Mouse (Mus musculus): ENCODE measurements at regions not wholly inside any gene's neighbourhood (a gene's known extent, or its start where the extent isn't known, plus 50 kb on each side); places are given as distances from the start of the nearest gene placed in this dataset.

DNA sequence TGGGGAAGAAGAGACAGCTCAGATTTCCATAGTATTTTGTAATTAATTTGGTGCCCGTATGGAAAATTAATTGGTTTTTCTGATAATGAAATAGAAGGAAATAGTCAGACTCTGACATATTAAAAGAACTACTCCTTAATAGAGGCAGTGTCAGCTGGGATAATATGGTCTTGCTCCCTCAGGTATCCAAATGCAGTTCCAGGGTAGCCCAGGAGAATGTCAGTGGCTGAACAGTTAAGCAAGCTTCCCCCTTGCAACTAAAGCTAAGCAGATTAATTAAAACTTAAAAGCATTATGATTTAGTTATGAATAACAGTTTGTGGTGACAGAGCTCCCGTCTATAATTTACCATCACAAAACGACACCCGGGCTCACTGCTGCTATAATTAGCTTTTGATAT lies 407.0 kb downstream of the Tfap2b start:
- no peak for ATAC-seq

GRCm38 (mm10) chr1:19639136-19639535 lies 430.4 kb downstream of the Tfap2b start:
- WGBS, result 68% methylated on average over 8 of the region's 8 CpGs
- H3K4me1 ChIP-seq (ENCODE audit: insufficient read depth, low read length), result no peaks in the 10 kb centered on the region
- H3K27ac ChIP-seq, result no peak overlapping the region
- H3K9me3 ChIP-seq (ENCODE audit: low read length), result no peaks in the 10 kb centered on the region
- DNase-seq (ENCODE audit: low spot score) (no peak), ATAC-seq (no peak)
- no peaks in the 10 kb centered on the region for H3K36me3 ChIP-seq (ENCODE audit: insufficient read depth, low read length)
- H3K27me3 ChIP-seq (ENCODE audit: insufficient read depth, low read length), result no peaks in the 10 kb centered on the region
- no peak overlapping the region for H3K4me3 ChIP-seq (ENCODE audit: low read length)
- H3K9ac ChIP-seq (replicated peaks; ENCODE audit: low read length), result no peak overlapping the region
- TF ChIP-seq CTCF (IDR thresholded peaks at IDR 0.05; ENCODE audit: low read depth), result no peak
- H3K4me2 ChIP-seq (ENCODE audit: low read depth, low read length), result no peak overlapping the region

More for the DNA sequence above, 407.0 kb downstream of the Tfap2b start:
- Histone ChIP-seq H3K9me3 (ENCODE audit: low read length) (no peaks in the 10 kb centered on the region), H3K4me3 (ENCODE audit: low read length) (no peak overlapping the region), H3K36me3 (ENCODE audit: insufficient read depth, low read length) (no peaks in the 10 kb centered on the region), H3K4me1 (ENCODE audit: insufficient read depth, low read length) (no peaks in the 10 kb centered on the region), H3K9ac (replicated peaks; ENCODE audit: low read length) (no peak overlapping the region), H3K4me2 (ENCODE audit: low read depth, low read length) (no peak overlapping the region), H3K27me3 (ENCODE audit: insufficient read depth, low read length) (no peaks in the 10 kb centered on the region), H3K27ac (no peak overlapping the region)
- no peak for TF ChIP-seq CTCF (IDR thresholded peaks at IDR 0.05; ENCODE audit: low read depth)
- no peak for DNase-seq (ENCODE audit: low spot score)
- WGBS, result 58% methylated on average over 4 of the region's 4 CpGs

DNA sequence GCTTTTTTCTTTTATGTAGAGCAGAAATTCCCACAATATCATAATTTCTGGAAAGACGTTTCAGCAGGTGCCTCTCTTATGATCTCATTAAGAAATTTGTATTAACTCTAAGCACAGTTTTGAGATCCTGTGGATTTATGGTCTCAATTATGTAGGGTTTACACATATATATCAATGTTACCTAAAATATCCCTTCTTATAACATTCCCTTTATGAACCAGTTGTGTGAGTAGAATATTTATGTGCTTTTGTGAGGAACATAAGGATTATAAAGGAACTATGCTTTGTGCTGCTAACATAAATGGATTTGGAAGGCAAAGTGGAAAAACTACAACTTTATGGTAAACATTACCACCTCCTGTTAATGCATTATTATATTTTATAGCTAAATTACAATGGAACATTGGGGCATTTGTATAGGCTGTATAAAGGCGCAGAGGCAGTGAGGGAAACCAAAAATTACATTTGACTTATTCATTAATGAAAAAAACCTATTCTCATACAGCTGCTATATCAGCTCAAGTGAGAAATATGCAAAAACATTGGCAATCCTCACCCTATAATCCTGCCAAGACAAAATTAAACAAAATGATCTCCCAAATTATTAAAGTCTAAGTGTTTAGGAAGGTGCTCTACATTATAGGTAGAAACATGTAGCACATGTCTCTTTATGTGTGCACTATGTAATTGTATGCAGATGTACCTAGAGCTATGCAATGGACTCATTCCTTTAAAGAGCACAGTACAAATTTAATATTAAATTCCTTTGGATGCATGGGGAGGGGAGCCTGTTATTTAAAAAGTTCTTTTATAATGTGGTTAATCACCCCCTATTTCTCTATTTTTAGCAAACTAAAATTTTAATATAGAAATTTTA lies 439.2 kb downstream of the Tfap2b start:
- Histone ChIP-seq H3K4me3 (ENCODE audit: low read length) (no peak overlapping the region), H3K27me3 (ENCODE audit: insufficient read depth, low read length) (no peaks in the 10 kb centered on the region), H3K9me3 (ENCODE audit: low read length) (no peaks in the 10 kb centered on the region), H3K4me2 (ENCODE audit: low read depth, low read length) (no peak overlapping the region), H3K36me3 (ENCODE audit: insufficient read depth, low read length) (no peaks in the 10 kb centered on the region), H3K9ac (replicated peaks; ENCODE audit: low read length) (no peak overlapping the region), H3K27ac (no peak overlapping the region), H3K4me1 (ENCODE audit: insufficient read depth, low read length) (no peaks in the 10 kb centered on the region)
- TF ChIP-seq CTCF (IDR thresholded peaks at IDR 0.05; ENCODE audit: low read depth), result no peak
- ATAC-seq (no peak), DNase-seq (ENCODE audit: low spot score) (no peak)
- 74% methylated on average over 2 of the region's 2 CpGs for WGBS

DNA sequence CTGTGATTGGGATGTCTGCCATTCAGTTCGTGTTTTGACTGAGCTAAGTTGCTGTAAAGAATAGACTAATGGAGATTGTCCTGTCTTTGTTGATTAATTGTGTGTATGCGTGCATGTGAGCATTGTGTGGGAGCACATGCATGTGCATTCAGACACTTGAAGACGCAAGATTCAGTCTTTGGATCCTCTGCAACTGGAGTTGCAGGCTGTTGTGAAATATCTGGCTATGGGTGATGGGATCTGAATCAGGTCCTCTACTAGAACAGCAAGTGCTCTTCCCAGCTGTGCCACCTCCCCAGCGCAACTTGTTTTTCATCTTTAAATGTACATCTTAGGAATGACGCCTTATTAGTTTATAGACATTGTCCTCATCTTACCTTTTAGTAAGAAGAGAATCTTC lies 453.4 kb downstream of the Tfap2b start:
- WGBS, result 87% methylated on average over 5 of the region's 5 CpGs
- no peak overlapping the region for H3K4me3 ChIP-seq (ENCODE audit: low read length)
- DNase-seq (ENCODE audit: low spot score), result no peak
- no peaks in the 10 kb centered on the region for H3K27me3 ChIP-seq (ENCODE audit: insufficient read depth, low read length)
- H3K4me2 ChIP-seq (ENCODE audit: low read depth, low read length), result no peak overlapping the region
- no peaks in the 10 kb centered on the region for H3K9me3 ChIP-seq (ENCODE audit: low read length)
- H3K36me3 ChIP-seq (ENCODE audit: insufficient read depth, low read length), result no peaks in the 10 kb centered on the region
- no peaks in the 10 kb centered on the region for H3K4me1 ChIP-seq (ENCODE audit: insufficient read depth, low read length)
- H3K27ac ChIP-seq, result no peak overlapping the region
- no peak for ATAC-seq
- no peak overlapping the region for H3K9ac ChIP-seq (replicated peaks; ENCODE audit: low read length)
- no peak for TF ChIP-seq CTCF (IDR thresholded peaks at IDR 0.05; ENCODE audit: low read depth)

DNA sequence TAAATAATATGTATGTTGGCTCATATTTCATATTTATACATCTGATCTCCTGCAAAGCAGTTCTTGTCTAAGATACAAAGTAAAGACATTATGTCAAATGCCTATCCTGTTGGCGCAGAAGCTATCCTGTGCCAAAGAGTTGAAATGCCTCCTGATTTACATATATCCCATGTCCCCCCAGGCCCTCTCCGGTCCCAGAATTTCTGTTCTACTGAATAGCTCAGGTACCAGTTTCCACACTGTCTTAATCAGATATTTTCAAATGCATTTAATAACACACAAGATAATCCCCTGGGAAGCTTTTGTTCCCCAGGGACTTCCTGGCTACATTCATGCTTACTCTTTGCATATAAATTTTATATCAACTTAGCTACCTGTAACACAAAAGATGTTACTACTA lies 454.1 kb downstream of the Tfap2b start:
- ATAC-seq (no peak), DNase-seq (ENCODE audit: low spot score) (no peak)
- H3K4me1 ChIP-seq (ENCODE audit: insufficient read depth, low read length), result no peaks in the 10 kb centered on the region
- H3K27me3 ChIP-seq (ENCODE audit: insufficient read depth, low read length), result no peaks in the 10 kb centered on the region
- H3K9ac ChIP-seq (replicated peaks; ENCODE audit: low read length), result no peak overlapping the region
- H3K27ac ChIP-seq, result no peak overlapping the region
- TF ChIP-seq CTCF (IDR thresholded peaks at IDR 0.05; ENCODE audit: low read depth), result no peak
- no peaks in the 10 kb centered on the region for H3K9me3 ChIP-seq (ENCODE audit: low read length)
- no peak overlapping the region for H3K4me3 ChIP-seq (ENCODE audit: low read length)
- WGBS, result 92% methylated on average over 2 of the region's 2 CpGs
- H3K36me3 ChIP-seq (ENCODE audit: insufficient read depth, low read length), result no peaks in the 10 kb centered on the region
- no peak overlapping the region for H3K4me2 ChIP-seq (ENCODE audit: low read depth, low read length)

DNA sequence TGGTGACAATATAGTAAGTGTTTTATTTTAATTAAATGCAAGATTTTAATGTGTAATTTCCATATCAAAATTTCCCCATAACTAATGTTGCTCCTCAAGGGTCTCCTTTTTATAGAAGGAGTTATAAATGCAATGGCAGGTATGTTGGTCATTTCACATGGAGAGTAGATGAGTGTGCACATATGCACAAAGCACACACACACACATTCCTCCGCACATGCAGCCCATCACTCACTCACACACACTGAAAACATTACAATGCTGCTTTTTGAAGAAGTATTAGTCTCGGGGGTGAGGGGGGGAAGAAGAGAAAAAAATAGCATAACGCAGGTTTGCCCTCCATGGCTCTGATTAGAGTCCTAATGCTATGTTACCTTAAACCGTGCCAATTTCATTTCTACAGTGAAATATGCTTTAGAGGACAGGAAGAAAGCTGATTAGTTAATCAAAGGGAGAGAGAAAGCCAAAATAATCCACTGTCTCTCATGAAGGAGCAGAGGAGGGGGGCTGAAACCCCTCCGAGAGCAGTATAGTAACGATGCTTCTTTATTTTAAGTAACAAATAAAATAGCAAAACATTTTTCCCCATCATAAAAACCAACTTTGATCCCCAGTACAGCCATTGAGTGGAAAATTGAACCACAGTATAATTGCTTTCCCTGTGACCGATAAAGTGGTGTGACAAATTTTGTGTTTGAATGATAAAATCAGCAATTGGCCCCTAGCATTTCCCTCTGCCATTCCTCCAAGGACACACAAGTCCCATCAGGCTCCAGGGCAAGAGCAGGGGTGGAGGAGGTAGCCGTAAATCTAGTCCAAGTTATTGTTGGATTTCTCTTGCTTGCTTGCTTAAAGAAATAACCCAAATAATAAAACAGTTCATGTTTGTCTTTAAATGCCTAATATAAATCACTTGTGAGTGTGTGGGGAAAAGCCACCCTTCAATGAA lies 465.0 kb downstream of the Tfap2b start:
- WGBS, result 53% methylated on average over 8 of the region's 8 CpGs
- DNase-seq (ENCODE audit: low spot score) (no peak), ATAC-seq (no peak)
- TF ChIP-seq CTCF (IDR thresholded peaks at IDR 0.05; ENCODE audit: low read depth), result no peak
- Histone ChIP-seq H3K4me2 (ENCODE audit: low read depth, low read length) (no peak overlapping the region), H3K36me3 (ENCODE audit: insufficient read depth, low read length) (no peaks in the 10 kb centered on the region), H3K27ac (no peak overlapping the region), H3K9me3 (ENCODE audit: low read length) (no peaks in the 10 kb centered on the region), H3K9ac (replicated peaks; ENCODE audit: low read length) (no peak overlapping the region), H3K4me3 (ENCODE audit: low read length) (no peak overlapping the region), H3K27me3 (ENCODE audit: insufficient read depth, low read length) (no peaks in the 10 kb centered on the region), H3K4me1 (ENCODE audit: insufficient read depth, low read length) (no peaks in the 10 kb centered on the region)
